Mouse (Mus musculus) WW6 (cell line): ENCODE measurements at regions not wholly inside any gene's neighbourhood (a gene's known extent, or its start where the extent isn't known, plus 50 kb on each side); places are given as distances from the start of the nearest gene placed in this dataset.
"Not testable (repeated sequence)": the region's sequence is repeated elsewhere in the genome, so short reads cannot be mapped to it uniquely, and the experiment has no call there.

Experiments
- DNase-seq: peaks from one replicate; pipeline ENCODE4 v3.0.0-alpha.2; 2013; ENCODE audit warnings: low read depth, low spot score

DNA sequence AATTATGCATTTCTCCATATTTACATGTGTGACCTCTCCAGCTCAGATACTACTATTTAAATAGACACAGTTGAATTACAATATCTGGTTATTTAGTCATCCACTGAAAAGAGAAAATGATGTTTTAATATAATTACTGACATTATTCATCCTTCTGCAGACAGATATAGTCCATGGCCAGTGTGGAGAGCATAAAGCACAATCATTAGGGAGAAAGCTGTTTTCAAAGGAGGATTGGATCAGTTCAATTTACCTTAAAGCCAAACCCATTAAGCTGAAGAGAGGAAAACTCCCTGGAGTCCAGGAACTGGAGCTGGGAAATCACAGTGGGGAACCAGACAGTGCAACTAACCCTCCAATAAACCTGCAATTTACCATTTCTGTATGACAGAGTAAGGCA, 339.8 kb upstream of the Rgs17 start:
- DNase-seq, result no peak

DNA sequence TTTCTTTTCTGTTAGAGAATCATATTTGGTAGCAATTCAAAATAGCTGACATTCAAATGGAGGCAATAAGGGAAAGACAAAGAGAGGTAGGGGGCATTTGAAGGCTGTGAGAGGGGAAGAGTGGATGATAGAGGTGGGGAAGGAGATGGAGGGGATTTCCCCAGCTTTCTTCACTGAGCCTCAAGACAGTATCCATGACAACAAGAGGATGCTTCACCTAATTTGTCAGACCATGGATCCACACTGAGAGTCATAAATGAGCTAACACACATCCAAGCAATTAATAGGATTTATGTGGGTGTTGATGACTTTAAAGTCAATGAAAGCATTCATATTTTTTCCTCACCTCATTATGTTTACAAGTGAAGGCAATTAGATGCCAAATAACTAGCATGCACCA, 343.5 kb upstream of the Rgs17 start:
- DNase-seq, result no peak

DNA sequence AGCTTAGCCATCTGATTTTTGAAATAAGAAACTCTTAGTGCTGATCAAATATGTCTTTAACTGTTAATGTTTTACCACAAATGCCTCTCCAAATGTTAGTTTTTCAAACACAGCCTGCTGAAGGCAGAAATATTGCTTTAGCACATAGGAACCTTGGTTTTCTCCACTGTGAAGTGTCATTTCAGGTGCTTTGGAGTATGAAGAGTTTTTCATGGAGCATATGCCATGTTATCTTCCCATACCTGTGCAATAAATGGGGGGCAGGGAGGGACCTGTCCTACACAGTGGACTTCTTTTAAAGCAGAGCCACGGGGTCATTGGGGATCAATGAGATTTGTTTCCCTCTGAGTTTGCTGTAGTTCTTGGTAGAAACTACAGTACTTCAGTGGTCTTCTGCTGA, 369.2 kb upstream of the Rgs17 start:
- DNase-seq, result no peak

GRCm38 (mm10) chr10:6296621-6297020, 374.4 kb upstream of the Rgs17 start:
- no peak for DNase-seq

GRCm38 (mm10) chr10:6297796-6298195, 375.6 kb upstream of the Rgs17 start:
- no peak for DNase-seq

GRCm38 (mm10) chr10:6298682-6299081, 376.5 kb upstream of the Rgs17 start:
- DNase-seq, result no peak

DNA sequence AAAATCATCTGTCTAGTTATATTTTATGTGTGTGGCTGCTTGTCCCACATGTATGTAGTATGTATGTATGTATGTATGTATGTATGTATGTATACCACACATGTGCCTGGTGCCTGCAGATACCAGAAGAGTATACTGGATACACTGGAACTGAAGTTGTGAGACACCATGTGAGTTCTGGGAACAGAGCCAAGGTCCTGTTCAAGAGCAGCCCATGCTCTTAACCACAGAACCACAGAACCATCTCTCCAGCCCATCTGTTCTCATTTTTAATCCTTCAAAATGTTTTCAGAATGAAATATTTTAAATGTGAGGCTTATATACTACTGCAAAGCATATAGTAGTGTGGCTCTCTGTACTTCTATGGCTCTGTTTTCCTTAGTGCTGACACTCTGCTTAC, 379.3 kb upstream of the Rgs17 start:
- DNase-seq, result no peak

GRCm38 (mm10) chr10:6309351-6309750, 387.2 kb upstream of the Rgs17 start:
- no peak for DNase-seq

GRCm38 (mm10) chr10:6341572-6341971, 416.7 kb upstream of the Oprm1 start:
- no peak for DNase-seq

DNA sequence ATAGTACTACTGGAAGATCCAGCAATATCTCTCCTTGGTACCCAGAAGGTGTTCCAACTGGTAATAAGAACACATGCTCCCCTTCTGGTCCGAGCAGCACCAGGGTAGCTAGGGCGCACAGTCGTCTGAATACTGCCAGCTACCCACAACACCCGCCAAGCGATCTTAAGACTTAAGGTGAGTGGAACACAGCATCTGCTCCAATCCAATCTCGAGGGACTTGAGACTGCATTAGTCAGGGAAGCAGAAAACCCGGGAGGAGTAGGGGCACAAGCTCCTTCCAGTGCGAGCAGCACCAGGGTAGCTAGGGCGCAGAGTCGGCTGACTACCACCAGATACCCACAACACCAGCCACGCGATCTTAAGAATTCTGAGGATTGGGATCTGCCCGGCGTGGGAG, 409.1 kb upstream of the Oprm1 start:
- DNase-seq, result peak; percentile 14

- no peak for DNase-seq
These were observed 392.1 kb upstream of the Oprm1 start for GRCm38 (mm10) chr10:6366182-6366581.

DNA sequence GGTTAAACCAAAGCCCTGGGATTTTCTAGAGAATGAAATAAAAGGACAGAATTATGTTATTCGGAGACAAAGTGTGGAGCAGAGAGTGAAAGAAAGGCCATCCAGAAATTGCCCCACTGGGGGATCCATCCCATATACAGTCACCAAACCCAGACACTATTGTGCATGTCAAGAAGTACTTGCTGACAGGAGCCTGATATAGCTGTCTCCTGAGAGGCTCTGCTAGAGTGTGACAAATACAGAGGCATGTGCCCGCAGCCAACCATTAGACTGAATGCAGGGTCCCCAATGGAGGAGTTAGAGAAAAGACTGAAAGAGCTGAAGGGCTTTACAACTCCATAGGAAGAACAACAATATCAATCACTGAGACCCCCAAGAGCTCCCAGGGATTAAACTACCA, 386.6 kb upstream of the Oprm1 start:
- no peak for DNase-seq

GRCm38 (mm10) chr10:6417336-6418105, 340.8 kb upstream of the Oprm1 start:
- DNase-seq, result not testable (repeated sequence)

DNA sequence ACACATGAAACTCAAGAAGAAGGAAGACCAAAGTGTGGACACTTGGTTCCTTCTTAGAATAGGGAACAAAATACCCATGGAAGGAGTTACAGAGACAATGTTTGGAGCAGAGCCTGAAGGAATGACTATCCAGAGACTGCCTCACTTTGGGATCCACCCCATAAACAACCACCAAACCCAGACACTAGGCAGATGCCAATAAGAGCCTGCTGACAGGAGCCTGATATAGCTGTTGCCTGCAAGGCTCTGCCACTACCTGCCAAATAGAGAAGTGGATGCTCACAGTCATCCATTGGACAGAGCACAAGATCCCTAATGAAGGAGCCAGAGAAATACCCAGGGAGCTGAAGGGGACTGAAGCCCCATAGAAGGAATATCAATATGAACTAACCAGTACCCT, 340.1 kb upstream of the Oprm1 start:
- not testable (repeated sequence) for DNase-seq

DNA sequence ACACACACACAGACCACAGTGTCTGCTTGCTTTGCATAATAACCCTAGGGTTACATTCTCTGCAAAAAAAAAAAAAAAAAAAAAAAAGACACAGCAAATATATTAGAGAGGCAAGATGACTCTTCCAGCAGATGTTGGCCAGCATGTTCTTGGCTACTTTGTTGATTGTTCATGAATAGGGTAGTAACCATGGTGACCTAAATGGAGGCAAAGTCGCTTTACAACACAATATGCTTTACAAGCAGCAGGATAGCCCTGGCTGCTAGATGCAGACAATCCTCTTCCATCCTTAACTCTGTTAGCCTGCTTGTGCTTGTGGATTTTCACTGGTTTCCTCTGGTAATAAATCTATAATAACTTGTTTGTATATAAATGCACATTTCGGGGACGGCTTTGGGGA, 292.5 kb upstream of the Oprm1 start:
- DNase-seq, result no peak

DNA sequence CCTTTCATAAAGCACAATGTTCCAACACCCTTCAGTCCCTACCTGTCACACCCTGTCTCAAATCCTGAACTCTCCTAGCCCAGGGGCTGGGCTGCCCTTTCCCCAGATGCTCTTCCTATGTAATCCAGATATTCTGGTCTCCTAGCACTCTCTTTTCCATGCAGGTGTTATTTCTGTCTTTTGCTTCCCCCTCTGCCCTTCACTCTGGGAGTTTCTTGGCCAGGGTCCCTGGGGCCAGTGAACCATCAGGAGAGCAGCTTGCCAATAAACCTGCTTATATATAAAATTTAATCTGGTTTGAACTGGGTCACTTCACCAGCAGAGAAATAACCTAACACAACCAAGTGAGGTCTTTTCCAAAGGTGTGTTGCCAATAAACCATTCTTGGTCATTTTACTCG, 278.0 kb upstream of the Oprm1 start:
- no peak for DNase-seq

- DNase-seq, result no peak
These were observed 269.7 kb upstream of the Oprm1 start for GRCm38 (mm10) chr10:6488605-6489004.

GRCm38 (mm10) chr10:6492694-6493093, 265.6 kb upstream of the Oprm1 start:
- no peak for DNase-seq

DNA sequence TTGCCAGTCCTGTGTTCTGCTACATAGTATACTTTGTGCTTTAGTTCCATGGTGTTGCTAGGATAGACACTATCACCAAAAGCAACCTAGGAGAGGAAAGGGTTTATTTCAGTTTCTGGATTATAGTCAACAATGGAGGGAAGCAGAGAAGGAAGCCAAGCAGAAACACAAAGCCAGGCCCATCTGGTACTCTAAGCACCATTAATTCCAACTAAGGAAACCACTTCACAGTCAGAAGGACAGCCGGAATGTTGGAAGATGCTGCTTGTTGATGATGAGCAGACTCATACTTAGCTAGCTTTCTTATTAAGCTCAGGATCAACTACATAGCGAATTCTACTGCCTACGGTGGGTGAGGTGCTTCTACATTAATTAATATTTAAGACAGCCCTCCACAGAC, 263.2 kb upstream of the Oprm1 start:
- no peak for DNase-seq

DNA sequence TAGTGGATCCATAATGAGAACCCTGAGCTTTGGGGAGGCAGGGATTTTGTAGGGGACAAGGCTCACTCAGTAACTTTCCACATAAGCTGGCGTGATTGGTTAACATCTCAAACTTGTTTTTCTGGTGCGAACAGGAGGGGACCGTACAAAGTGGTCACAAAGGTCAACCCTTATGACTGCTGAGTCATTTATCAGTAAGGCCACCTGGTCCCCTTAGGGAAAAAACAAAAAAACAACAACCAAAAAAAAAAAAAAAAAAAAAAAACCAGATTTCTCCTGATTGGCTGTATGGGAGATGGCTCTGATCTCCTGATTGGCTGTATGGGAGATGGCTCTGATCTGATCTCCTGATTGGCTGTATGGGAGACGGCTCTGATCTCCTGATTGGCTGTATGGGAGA, 244.0 kb upstream of the Oprm1 start:
- DNase-seq, result no peak

DNA sequence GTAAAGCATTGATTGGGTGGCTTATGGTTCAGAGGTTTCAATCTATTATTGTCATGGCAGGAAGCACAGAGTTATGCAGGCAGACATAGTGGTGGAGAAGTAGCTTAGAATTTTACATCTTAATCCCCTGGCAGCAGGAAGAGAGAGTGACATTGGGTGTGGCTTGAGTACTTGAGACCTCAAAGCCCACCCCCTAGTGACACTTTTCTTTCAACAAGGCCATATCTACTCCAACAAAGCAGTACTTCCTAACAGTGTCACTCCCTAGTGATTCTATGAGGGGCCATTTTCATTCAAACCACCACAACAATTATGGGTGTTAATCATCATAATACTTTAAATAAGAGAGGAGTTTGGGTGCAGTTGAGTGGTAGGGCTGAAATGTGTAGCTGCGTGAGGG, 195.8 kb upstream of the Oprm1 start:
- DNase-seq, result no peak

DNA sequence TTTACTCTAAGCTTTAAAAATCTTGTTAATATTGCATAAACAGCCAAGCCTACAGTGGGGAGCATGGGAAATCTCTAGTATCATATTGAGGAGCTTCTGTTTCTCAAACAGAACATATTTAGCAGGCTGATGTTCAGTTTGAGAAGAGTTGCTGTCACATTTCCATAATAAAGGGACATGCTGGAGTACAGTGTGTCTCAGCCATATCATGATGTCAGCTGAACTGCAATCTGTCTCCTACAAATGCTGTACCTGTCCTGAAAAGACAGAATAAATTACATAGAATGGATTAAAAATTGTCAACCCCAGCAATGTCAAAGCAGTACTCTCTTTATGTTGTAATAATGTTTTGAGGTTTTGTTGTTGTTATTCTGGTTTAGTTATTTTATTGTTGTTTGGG, 179.7 kb upstream of the Oprm1 start:
- no peak for DNase-seq

- DNase-seq, result not testable (repeated sequence)
These were observed 172.5 kb upstream of the Oprm1 start for GRCm38 (mm10) chr10:6585821-6586220.

DNA sequence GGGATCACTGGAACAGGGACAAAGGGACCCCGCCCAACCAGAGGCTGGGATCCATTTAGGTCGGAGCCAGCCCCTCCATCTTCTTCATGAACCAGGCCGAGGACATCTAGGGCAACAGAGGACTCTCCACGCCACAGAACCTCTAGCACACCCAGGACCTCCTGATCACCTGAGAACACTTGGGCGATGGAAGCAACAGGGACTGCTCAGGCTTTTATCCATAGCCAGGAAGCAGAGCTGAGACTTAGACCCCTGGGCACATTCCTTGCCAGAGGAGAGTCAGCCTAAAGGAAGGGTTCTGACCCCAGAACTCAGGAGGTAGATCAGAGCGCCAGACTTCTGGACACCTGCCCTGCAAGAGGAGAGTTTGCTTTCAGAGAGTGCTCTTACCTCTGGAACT, 168.1 kb upstream of the Oprm1 start:
- no peak for DNase-seq
